Mouse (Mus musculus): ENCODE results near the gene Eddm3b.

- TF ChIP-seq CTCF (IDR thresholded peaks at IDR 0.05; ENCODE audit: control insufficient read depth, insufficient read depth, low read length) (no peak), POLR2A (IDR thresholded peaks at IDR 0.05; ENCODE audit: borderline replicate concordance, control insufficient read depth, low read depth, low read length) (no peak)
Measured at GRCm38 (mm10) chr14:51157072-51157471, 42.8 kb downstream of the Eddm3b start.

Measured in bone marrow, adult 2 months (tissue).